Mouse (Mus musculus): ENCODE data around the gene Mbd3.
"Not testable (repeated sequence)": the region's sequence is repeated elsewhere in the genome, so short reads cannot be mapped to it uniquely, and the experiment has no call there.

Gene Mbd3

DNA sequence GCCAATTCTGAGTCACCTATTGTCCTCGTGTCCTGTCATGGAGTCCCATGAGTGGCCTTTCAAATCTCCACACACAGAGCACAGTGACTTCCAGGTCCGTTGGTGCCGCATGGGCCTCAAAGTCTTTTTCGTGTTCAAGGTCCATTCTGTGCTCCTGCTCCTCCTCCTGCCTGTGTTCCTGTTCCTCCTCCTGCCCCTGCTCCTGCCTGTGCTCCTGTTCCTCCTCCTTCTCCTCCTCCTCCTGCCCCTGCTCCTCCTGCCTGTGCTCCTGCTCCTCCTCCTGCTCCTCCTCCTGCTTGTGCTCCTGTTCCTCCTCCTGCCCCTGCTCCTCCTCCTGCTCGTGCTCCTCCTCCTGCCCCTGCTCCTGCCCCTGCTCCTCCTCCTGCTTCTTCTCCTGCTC is 31.4 kb downstream of the Mbd3 start:
- no peak for DNase-seq

DNA sequence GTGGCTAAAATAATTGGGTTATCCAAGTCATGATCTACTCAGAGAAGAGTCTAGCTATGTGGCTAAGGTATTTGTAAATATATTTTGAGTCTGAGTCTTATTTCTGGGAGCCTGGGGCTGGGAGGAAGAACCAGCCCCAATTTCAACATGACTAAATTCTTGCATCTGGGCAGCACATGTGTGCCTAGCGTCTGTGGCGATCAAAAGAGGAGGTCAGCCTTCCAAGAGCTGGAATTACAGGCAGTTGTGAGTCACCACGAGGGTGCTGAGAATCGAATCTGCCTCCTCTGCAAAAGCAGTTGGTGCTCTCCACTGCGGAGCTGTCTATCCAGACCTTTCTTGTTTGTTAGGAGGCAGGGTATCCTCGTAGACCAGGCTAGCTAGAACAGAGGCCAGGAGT is 33.6 kb downstream of the Mbd3 start:
- no peak for DNase-seq

DNA sequence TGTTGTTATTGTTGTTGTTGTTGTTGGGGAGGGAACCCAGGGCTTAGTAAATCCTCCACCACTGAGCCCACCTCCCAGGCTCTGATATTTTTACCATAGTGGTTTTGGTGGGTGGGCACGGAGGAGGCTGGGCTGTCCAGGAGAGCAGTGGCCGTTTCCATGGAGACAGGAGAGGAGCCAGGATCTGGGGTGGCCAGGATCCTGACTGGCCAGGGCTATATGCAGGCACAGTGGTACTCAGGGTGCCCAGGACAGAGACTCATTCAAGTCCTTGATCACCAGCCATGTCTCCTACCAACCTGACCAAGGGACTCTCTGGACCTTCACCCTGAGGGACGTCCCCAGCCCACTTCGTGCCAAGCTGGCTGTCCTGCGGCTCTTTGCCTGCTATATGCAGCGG is 35.6 kb downstream of the Mbd3 start:
- no peak for DNase-seq

DNA sequence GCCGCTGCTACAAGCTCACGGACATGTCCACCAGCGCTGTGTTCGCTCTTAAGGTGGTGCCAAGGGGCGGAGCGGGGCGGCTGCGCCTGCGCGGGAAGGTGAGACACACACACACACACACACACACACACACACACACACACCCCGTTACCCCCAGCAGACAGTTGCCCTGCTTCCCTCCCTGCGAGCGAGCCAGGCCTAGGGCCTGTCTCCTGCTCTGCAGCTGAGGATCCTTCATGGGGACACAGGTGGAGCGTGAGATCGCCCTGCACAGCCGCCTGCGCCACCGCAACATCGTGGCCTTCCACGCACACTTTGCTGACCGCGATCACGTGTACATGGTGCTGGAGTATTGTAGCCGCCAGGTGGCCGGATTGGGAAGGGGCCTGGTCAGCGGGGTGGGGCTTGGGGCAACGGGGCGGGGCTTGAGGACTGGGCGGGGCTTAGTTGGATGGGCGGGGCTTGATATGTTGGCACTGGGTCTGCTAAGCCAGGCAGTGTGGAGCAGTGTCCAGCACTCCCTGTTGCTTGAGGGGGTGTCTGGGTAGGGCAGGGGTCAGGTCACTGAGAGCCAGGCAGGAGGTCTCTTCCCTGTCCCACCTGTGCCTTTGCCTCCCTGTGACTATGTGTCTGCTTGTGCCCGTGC is 41.2 kb downstream of the Mbd3 start:
- peak; percentile 33 to 55 for DNase-seq

DNA sequence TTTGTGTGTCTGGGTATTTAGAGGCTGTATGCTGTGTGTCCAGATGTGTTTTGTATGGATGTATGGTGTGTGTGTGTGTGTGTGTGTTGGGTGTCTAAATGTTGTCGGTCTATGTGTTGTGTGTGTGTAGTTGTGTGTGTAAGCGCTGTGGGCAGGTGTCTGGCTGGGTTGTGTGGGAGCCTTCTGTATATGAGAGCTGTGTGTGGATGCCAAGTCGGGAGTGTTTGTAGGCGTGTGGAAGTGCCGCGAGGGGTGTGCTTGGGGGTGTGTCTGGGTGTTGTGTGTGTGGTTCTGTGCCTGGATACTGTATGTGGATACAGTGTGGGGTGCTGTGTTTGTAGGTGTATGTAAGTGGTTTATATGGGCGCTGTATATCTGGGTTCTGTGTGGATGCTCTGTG is 42.0 kb downstream of the Mbd3 start:
- DNase-seq = no peak

DNA sequence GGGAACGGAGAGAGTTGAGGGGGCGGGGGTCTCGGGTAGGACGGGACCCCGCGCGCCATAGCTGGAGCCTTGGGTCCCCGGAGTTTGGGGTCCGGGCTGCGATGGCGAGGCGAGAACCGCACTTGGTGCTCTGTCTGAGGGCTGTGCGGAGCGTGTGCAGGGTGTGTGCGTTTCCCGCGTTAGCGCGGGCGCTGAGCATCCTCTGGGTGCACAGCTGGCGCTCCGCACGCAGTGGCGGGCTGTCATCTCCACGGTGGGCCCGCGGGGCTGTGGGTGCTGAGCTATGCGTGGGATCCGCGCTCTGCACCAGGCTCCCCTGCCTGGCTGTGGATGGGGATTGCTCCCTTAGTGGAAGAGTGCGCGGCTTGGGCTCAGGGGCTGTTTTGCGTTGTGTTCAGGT is 42.6 kb downstream of the Mbd3 start:
- no peak for DNase-seq

DNA sequence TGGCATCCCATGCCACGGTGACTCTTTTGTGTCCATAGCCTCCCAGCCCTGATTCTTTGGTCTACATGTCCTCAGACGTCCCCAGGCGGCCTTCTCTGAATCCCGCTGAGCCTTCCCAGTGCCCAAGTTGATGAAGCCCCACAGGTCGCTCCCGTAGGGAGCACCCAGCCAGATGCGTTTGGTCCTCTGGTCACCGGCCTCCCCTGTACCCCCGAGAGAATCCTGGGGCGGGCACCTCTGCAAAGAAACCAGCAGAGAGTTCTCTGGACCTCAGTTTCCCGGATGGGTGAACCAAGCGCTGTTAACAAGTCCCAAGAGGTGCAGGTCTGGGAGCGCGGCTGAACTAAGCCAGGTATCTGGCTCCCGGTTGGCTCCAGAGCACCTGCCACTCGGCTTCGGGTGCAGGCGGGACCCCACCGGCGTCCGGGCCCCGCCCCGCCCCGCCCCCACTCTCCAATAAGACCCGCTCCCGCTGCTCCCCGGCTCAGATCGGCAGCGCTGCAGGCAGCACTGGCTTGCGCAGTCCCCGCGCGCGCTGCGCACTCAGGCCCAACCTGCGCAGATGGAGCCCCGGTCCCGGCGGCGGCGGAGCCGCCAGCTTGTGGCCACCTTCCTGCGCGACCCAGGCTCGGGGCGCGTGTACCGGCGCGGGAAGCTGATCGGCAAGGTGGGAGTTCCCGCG is 43.2 kb downstream of the Mbd3 start, which contains the start of gene Plk5:
Gene Plk5, plus strand, starts transcription at position 459 of the 682 bp plus-strand sequence.
- no peak for DNase-seq

DNA sequence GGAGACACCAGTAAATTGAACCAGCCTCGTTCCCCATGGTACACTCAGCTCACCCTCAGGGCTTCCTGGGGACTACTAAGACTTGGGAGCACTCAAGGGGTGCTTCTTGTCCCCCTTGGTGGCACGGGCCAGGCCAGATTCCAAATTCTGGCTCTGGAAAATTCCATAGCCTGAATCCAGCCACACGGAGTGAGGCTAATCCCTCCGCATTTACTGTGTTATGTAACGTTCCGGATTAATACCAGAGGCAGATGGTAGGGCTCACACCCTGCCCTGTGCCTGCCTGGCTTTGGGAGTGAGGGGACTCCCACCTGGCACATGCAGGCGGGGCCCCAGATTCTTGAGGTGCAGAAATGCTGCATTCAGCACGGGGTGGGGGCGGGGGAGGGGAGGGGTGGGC is 43.9 kb downstream of the Mbd3 start:
- DNase-seq = no peak

DNA sequence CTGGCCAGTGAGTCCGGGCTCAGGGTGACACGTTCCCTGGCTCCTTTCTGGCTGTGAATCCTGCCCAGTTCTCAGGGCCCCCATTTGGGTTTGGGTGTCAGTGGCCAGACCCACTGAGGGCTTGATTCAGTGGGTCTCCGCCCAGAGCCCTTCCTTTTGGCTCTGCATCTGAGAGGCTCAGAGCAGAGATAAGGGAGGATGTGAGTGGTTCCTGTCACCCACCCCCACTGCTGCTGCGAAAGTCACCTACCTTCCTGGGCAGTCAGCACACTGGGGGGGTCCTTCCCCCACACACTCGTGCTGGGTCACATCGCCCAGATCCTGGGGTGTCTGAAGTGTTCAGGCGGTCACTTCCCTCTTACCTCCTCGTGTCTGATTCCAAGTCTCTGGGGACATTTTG is 46.6 kb downstream of the Mbd3 start:
- no peak for DNase-seq

DNA sequence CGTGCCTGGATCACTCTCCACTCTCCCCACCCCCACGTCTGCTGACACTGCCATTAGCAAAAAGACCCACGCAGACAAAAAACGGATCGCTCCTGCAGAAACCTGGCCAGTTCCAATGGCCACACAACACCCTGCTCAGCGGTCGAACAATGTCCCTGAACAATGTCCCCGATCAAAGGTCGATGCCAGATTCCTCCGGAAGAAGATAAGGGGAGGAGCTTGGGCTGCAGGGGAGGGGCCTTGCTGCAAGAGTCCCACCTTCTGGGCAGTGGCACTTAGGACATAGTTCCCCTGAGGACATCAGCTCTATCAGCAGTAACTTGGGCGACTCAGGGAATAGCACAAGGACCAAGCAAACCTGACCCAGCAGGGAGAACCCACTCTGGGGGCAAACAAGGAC is 47.5 kb downstream of the Mbd3 start:
- DNase-seq = no peak

DNA sequence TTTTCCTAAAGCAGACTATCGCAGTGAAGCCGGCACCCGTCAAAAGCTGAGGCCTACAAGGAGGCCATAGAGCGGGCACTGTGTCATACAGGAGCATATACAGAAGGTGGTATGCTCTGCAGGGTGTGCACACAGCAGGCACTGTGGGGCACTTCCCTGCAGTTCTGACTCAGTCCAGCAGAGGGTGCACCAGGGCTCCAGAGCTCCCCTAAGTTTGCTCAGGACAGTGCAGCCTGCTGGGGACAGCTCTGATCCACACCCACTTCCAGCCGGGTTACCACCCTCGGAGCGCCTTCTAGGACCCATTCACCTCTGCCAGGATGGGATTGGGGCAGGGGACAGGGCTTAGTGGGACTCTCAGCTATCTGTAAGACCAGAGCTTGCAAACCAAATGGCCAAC is 49.1 kb downstream of the Mbd3 start:
- DNase-seq = peak; percentile 81 to 83

DNA sequence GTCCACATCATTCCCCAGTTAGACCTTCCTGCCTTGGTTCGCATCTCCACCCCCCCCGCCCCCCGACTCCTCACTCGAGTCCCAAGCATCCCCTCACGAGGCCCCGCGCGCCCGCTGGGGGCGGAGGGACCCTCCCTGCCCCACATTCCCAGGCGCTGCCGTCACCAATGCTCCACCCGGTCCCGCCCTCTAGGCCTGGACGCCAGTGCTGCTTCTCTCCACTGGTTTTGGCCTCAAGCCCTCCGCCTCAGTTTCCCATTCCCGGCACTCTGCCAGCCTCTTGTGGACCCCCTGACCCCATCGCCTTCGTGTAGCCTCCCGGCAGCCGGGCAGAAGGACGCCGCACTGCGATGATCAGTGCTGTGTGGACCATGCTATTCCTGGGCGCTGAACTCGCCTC is 50.4 kb downstream of the Mbd3 start:
- DNase-seq = peak in 1 of 2 experiments; percentile 35

DNA sequence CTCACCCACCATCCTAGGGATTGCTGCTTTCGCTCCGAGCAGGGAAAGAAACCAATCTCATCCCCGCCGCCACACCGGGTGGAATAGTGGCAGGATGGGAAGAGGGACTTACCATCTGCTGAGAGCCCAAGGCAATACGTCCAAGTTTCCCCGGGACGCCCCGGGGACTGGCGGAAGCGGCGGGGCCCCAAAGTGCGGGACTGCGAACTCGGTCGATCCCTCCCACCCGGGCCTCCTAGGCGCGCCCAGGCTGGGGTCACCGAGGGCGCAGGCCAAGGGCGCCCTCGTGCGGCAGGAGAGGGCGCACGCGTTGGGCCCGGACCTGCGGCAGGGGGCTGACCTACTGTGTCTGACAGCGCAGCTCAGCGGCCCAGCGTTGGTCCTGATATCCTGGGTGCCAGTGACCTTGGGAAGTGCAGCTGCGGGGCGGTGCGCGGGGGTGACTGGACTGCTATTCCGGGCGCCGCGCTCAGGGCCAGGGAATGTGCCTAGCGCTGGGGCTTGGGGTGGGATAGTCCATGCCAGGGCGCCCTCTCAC is 51.0 kb downstream of the Mbd3 start, which contains the start of gene Adamtsl5:
Gene Adamtsl5, minus strand, starts transcription at position 169 of the 538 bp plus-strand sequence.
- peak; percentile 67 to 77 for DNase-seq

DNA sequence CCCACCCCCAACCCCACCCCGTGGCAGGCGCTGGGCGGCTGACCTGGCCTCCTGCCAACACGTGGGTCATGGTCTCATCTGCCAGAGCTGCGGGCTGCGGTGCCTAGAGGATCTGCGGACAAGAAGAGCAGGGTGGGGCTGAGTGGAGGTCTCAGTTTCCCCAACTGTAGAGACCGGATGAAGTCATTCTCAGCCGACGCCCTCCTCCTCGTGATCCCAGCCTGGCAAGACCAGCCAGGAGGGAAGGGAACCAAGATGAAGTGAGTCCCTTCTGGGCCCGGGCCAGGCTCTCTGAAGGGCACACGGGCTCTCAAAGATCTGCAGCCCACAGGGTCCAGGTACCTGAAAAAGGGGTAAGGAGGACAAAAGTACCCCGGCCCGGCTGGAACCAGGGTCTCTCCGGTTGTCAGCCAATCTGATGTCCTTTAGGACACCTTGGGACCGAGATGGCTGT is 51.8 kb downstream of the Mbd3 start:
- DNase-seq = peak; percentile 65 to 66

DNA sequence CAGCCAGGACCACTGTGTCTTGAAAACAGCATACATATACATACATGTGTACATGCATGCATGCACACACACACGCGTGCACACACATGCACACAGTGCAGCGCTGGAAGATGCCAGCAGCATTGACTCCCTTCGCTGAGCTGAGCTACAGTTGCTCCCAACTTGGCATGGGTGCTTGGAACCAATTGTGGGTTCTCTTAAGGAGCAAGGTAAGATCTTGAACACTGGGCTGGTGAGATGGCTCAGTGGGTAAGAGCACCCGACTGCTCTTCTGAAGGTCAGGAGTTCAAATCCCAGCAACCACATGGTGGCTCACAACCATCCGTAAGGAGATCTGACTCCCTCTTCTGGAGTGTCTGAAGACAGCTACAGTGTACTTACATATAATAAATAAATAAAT is 53.4 kb downstream of the Mbd3 start:
- DNase-seq = not testable (repeated sequence)

DNA sequence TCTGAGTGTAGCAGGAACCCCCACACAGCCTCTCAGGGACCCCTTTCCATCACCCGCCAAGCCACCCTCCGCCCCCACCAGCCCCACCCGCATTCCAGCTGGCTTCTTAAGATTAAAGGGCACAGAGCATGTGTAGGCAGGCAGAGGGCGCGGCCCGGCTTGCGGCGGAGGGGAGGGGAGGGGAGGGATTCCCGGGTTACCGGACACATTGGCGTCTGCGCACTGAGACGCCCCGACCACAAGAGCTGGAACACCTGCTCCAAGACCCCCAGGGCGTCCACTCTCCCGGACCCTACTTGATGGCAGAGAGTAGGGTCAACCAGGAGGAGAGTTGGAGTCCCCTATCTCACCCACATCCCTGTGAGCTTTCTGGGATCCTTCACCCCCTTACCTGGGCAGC is 54.2 kb downstream of the Mbd3 start:
- peak; percentile 70 to 76 for DNase-seq

DNA sequence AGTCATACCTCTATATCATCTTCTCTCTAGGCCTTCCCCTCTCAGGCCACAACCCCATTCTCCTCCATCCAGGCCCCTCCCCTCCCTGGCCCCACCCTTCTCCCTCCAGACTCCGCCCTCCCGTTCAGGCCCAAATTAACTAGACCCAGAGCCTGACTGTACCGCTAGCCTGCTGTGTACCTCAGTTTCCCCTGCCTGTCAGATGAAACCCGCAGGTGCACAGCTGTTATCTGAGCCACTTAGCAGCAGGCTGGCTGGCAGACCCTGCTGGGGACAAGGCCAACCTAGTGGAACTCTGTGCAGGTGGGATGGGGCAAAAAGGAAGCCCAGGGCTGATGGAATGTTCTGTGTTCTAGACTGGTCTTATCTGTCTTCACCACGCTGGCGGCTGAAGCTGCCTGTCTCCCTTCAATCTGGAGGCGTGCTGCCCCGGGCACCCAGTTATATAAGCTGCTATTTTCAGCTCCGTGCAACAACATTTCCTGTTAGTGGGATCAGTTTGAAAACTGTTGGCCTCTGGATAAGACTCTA is 55.2 kb downstream of the Mbd3 start:
- peak; percentile 57 to 62 for DNase-seq

DNA sequence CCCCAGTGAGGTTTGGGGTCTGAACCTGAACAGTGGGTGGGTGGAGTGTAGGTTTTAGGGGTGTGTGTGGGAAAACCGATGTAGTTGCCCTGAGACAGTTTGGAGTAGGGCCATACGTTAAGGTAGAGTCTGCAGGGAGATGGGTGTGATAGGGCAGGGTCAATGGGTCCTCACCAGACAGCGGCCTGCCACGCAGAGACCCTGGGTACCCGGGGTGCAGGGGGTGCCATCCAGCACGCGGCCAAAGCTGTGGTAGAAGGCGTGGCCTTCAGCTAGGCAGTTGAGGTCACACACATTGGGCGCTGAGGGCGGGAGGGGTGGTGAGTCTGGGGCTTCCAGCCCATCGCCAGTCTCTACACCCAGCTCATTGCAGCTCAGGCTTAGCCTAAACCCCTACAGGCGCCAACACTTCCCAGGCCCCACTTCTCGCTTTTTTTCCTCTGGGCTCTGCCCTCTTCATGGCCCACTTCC is 55.9 kb downstream of the Mbd3 start:
- DNase-seq = no peak

DNA sequence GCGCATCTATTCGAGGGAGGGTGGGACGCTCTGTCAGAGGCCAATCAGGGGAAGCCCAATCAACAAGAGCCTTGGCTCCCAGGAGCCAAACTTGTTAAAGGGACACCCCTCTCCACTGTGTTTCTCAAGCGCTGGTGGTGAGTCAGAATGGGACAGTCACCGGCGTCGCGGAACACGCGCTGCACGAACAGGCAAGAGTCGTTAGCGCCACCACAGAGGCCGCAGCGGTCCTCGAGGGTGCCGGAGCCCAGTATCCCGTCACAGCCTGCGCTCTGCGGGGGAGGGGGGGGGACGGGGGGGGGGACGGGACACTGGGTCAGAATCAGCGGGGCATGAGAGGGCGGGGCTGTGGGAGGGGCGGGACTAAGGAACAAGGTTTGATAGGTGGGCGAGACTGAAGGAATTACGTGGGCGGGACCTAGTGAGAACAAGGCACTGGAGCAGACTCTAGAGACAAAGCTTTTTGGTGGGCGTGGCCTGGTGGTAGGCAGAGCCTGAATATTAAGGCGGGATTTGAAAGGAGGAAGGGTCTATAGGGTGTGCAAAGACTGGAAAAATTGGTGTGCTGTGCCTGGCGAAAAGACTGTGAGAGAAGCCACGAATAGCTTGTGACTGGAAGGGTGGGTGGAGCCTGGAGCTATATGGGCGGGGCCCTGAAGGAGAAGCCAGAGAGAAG is 56.5 kb downstream of the Mbd3 start:
- peak; percentile 56 to 74 for DNase-seq

All from lung, adult 18-20 months (tissue).